Mouse (Mus musculus): ENCODE results near the gene Dlgap3.

Dlgap3 gene

DNA sequence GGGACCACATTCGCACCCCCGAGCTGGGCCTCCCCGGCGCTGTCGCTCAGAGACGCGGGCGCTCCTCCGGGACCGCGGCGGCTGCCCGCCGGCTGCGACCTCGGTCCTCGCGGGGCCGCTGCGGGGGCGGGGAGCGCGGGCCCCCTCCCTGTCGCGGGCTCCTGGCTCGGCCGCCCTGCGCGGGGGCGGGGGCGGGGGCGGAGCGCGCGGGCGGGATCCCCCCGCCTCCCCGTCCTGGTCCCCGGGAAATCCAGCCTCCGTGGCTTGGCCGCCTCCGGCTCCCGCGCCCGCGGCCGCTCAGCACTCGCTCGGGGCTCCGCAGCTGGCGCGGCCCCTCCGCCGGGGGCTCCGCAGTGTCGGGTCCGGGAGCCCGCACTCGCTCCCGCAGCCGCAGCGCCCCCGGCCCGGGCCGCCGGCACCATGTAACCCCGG is at the start of gene Dlgap3:
Dlgap3 (plus strand) TSS at position 291 of the 432 bp plus-strand sequence.
- no peak for DNase-seq (ENCODE audit: low spot score)

GRCm38 (mm10) chr4:127123391-127123790 is 45.6 kb upstream of the Dlgap3 start, which contains the start of gene Tmem35b:
Tmem35b (plus strand) TSS chr4:127123691.
- DNase-seq (ENCODE audit: low spot score): no peak

GRCm38 (mm10) chr4:127124331-127124730 is 44.7 kb upstream of the Dlgap3 start:
- no peak for DNase-seq (ENCODE audit: low spot score)

DNA sequence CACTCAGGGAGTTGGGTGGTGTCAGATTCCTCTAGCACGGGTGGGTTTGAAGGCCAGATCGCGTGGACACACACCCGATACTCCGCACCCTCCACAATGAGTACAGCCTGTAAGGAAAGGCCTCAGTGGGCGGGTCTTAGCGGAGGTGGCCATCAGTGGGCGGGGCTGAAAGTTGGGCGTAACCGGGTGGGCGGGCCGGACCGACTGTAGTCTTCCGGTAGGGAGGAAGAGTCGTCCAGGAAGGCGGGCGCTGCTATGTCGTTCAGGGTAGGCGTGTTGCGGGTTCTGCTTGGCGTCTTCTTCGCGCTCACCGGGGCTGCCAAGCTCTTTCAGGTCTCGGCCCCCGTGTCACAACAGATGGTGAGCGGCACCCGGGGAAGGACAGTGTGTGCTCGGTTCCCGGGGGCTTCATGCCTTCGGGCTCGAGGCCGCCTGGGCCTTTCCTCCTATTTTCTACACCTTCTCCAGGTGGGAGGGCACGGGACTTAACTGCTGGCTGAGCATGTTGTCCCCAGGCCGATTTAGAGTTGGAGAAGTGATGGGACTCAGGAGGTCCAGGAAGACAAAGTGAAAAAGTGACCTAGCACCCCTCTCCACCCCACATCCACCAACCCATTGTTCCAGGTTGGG is 43.1 kb upstream of the Dlgap3 start:
- peak; percentile 77 for DNase-seq (ENCODE audit: low spot score)

DNA sequence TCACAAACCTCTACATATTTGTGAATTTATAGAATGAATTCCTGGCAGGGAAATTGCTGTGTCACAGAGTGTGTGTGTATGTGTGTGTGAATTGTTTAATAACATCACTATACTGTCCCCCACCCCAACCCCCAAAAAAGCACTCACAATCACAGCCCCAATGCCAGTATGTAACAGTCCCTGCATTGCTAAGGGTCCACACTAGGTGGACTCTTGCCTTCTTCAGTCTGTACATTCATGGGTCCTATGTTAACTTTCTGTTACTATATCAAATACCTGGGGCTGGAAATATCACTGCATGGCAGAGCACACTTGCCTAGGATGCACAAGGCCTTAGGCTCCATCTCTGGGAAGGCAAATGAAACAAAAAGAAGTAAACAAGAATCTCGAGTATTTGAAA is 34.3 kb upstream of the Dlgap3 start:
- DNase-seq (ENCODE audit: low spot score): no peak

- DNase-seq (ENCODE audit: low spot score): no peak
Measured at GRCm38 (mm10) chr4:127137591-127137990, 31.4 kb upstream of the Dlgap3 start.

- no peak for DNase-seq (ENCODE audit: low spot score)
Measured at GRCm38 (mm10) chr4:127138486-127138885, 30.5 kb upstream of the Dlgap3 start.

- no peak for DNase-seq (ENCODE audit: low spot score)
Measured at GRCm38 (mm10) chr4:127150031-127150430, 19.0 kb upstream of the Dlgap3 start.

- no peak for DNase-seq (ENCODE audit: low spot score)
Measured at GRCm38 (mm10) chr4:127153345-127153744, 15.7 kb upstream of the Dlgap3 start.

DNA sequence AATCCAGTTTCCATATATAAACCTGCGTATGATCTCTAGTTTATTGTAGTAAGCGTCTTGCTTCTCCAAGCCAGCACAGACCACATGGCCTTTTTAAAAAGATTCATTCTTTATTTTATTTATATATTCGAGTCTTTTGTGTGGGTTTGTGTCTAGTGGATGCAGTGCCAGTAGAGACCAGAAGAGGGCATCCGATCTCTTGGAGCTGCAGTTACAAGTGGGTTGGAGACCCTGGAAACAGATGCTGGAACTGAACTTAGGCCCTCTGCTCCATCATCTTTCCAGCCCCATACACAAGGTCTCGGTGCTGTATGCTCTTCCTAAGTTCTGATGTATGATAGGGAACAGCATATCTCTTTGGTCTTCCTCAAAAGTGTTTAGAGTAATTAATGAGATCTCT is 13.2 kb upstream of the Dlgap3 start:
- DNase-seq (ENCODE audit: low spot score): no peak

DNA sequence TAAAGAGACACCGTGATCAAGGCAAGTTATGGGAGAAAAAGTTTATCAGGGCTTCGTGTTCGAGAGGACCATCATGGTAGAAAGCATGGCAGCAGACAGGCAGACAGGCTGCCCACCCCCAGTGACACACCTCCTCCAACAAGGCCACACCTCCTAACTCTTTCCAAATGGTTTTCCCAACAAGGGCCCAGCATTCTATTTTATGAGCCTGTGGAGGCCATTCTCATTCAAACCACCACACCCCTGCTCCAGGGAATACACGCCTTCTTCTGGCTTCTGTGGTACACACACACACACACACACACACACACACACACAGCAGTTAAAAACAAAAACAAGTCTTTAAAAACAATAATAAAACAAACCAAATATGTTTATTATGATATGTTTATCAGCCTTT is 11.3 kb upstream of the Dlgap3 start:
- no peak for DNase-seq (ENCODE audit: low spot score)

DNA sequence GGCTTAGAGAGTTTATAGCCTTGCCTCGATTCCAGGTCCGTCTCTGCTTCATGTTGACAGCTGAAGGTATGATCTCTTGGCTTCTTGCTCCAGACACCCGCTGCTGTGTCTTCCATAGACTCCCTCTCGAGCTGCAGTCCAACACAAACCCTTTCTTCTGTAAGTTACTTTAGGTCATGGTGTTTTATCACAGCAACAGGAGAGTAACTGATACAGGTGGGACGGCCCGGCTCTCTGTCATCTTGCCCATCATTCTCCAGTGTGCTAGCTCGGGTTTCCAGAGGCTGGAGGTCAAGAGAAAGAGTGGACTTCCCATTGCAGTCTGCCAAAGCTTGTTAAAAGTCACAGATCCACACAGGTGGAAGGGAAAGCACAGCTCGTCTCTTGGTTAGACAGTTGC is 5.1 kb upstream of the Dlgap3 start:
- DNase-seq (ENCODE audit: low spot score): no peak

GRCm38 (mm10) chr4:127167096-127167495 is 1.9 kb upstream of the Dlgap3 start:
- no peak for DNase-seq (ENCODE audit: low spot score)

GRCm38 (mm10) chr4:127167731-127168130 is 1.3 kb upstream of the Dlgap3 start:
- DNase-seq (ENCODE audit: low spot score): no peak

- DNase-seq (ENCODE audit: low spot score): no peak
Measured at GRCm38 (mm10) chr4:127168211-127168913, 642 bp upstream of the Dlgap3 start.

DNA sequence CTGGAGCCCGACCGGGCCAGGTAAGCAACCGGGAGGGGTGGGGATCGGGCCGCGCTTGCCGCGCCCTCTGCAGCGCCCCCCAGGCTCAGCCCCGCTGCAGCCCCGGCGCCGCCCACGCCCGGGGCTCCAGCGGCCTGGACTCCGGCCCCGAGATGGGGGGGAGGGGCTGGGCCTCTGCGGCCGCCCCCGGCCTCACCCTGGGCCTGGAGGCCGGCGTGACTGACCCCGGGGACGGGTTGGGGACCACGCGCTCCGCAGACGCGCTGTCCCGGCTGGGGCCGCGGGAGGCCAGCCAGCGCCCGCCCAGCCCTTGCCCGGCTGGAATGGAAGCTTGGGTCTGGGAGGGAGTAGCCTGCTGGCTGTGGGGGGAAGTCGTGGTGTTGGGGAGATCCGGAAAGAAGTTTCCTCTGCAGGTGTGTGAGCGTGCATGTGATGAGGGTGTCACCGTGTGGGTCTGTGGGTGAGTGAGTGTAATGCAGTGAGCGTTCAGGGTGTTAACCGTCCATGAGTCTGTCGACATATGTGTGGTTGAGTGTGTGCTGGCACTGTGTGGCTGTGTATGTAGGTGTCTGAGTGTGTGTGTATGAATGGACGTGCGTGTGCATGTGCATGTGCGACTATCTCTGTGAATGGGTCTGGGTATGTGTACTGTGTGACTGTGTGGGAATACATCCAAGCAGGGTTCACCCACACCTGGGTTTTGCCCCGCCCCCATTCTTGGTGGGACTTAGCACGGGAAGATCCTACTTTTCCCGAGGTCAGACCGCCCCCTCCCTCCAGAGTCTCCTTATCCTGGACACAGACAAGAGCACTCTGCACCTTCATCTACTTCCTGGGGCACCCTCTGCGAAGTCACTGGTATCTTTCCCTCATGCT is 580 bp downstream of the Dlgap3 start:
- no peak for DNase-seq (ENCODE audit: low spot score)

GRCm38 (mm10) chr4:127170866-127171265 is 1.9 kb downstream of the Dlgap3 start:
- DNase-seq (ENCODE audit: low spot score): no peak

GRCm38 (mm10) chr4:127171341-127171905 is 2.4 kb downstream of the Dlgap3 start:
- DNase-seq (ENCODE audit: low spot score): no peak

- DNase-seq (ENCODE audit: low spot score): no peak
Measured at GRCm38 (mm10) chr4:127172119-127172518, 3.1 kb downstream of the Dlgap3 start.

- DNase-seq (ENCODE audit: low spot score): no peak
Measured at GRCm38 (mm10) chr4:127172614-127173013, 3.6 kb downstream of the Dlgap3 start.

- no peak for DNase-seq (ENCODE audit: low spot score)
Measured at GRCm38 (mm10) chr4:127173461-127173860, 4.5 kb downstream of the Dlgap3 start.

All from spleen, adult 12 weeks (tissue).